Mouse (Mus musculus): ENCODE measurements around the gene Oxct1. TPM values are rescaled to one million over a fixed set of nuclear protein-coding genes. Genes with fewer than 3 reads are reported as not detected.

Oxct1 gene
- polyA plus RNA-seq, 1 experiment from 2014 or later, result 199 TPM

GRCm38 (mm10) chr15:4056627-4057026, 30.4 kb downstream of the Oxct1 start:
- H3K4me1 ChIP-seq (replicated peaks; ENCODE audit: control insufficient read depth, insufficient read depth, low read length), result no peaks in the 10 kb centered on the region
- peaks cover 50% of the 10 kb centered on the region for H3K36me3 ChIP-seq (ENCODE audit: control insufficient read depth, insufficient read depth, low read length)
- no peak overlapping the region for H3K9ac ChIP-seq (ENCODE audit: low read length)
- no peak for ATAC-seq (replicated peaks; ENCODE audit: low FRiP score, low TSS enrichment, low read depth)
- no peaks in the 10 kb centered on the region for H3K27me3 ChIP-seq (replicated peaks; ENCODE audit: control insufficient read depth, insufficient read depth, low read length)
- no peak overlapping the region for H3K4me2 ChIP-seq (ENCODE audit: low read length)
- no peak overlapping the region for H3K27ac ChIP-seq (ENCODE audit: low read depth)
- no peak overlapping the region for H3K4me3 ChIP-seq (ENCODE audit: low read depth, low read length)
- WGBS, result 20% methylated on average over 5 of the region's 5 CpGs
- DNase-seq (ENCODE audit: low spot score), result no peak
- H3K9me3 ChIP-seq (ENCODE audit: control insufficient read depth, low read length), result no peaks in the 10 kb centered on the region

- WGBS, result 91% methylated on average over 5 of the region's 5 CpGs
- Histone ChIP-seq H3K4me3 (ENCODE audit: low read depth, low read length) (no peak overlapping the region), H3K27me3 (replicated peaks; ENCODE audit: control insufficient read depth, insufficient read depth, low read length) (no peaks in the 10 kb centered on the region), H3K27ac (ENCODE audit: low read depth) (no peak overlapping the region), H3K9me3 (ENCODE audit: control insufficient read depth, low read length) (no peaks in the 10 kb centered on the region), H3K36me3 (ENCODE audit: control insufficient read depth, insufficient read depth, low read length) (peaks cover 50% of the 10 kb centered on the region), H3K4me1 (replicated peaks; ENCODE audit: control insufficient read depth, insufficient read depth, low read length) (no peaks in the 10 kb centered on the region), H3K9ac (ENCODE audit: low read length) (no peak overlapping the region), H3K4me2 (ENCODE audit: low read length) (no peak overlapping the region)
- ATAC-seq (replicated peaks; ENCODE audit: low FRiP score, low TSS enrichment, low read depth) (no peak), DNase-seq (ENCODE audit: low spot score) (no peak)
These were observed 37.4 kb downstream of the Oxct1 start for GRCm38 (mm10) chr15:4063574-4063973.

- DNase-seq (ENCODE audit: low spot score) (no peak), ATAC-seq (replicated peaks; ENCODE audit: low FRiP score, low TSS enrichment, low read depth) (no peak)
- peaks cover 45% of the 10 kb centered on the region for H3K36me3 ChIP-seq (ENCODE audit: control insufficient read depth, insufficient read depth, low read length)
- H3K27me3 ChIP-seq (replicated peaks; ENCODE audit: control insufficient read depth, insufficient read depth, low read length), result no peaks in the 10 kb centered on the region
- H3K4me1 ChIP-seq (replicated peaks; ENCODE audit: control insufficient read depth, insufficient read depth, low read length), result no peaks in the 10 kb centered on the region
- no peak overlapping the region for H3K4me3 ChIP-seq (ENCODE audit: low read depth, low read length)
- no peak overlapping the region for H3K9ac ChIP-seq (ENCODE audit: low read length)
- H3K4me2 ChIP-seq (ENCODE audit: low read length), result no peak overlapping the region
- H3K27ac ChIP-seq (ENCODE audit: low read depth), result no peak overlapping the region
- 90% methylated on average over 7 of the region's 7 CpGs for WGBS
- no peaks in the 10 kb centered on the region for H3K9me3 ChIP-seq (ENCODE audit: control insufficient read depth, low read length)
These were observed 37.8 kb downstream of the Oxct1 start for GRCm38 (mm10) chr15:4064013-4064412.

- Histone ChIP-seq H3K27ac (ENCODE audit: low read depth) (no peak overlapping the region), H3K4me2 (ENCODE audit: low read length) (no peak overlapping the region), H3K4me1 (replicated peaks; ENCODE audit: control insufficient read depth, insufficient read depth, low read length) (no peaks in the 10 kb centered on the region), H3K36me3 (ENCODE audit: control insufficient read depth, insufficient read depth, low read length) (peaks cover 39% of the 10 kb centered on the region), H3K9me3 (ENCODE audit: control insufficient read depth, low read length) (no peaks in the 10 kb centered on the region), H3K4me3 (ENCODE audit: low read depth, low read length) (no peak overlapping the region), H3K27me3 (replicated peaks; ENCODE audit: control insufficient read depth, insufficient read depth, low read length) (no peaks in the 10 kb centered on the region), H3K9ac (ENCODE audit: low read length) (no peak overlapping the region)
- WGBS, result 96% methylated on average over 5 of the region's 5 CpGs
- DNase-seq (ENCODE audit: low spot score) (no peak), ATAC-seq (replicated peaks; ENCODE audit: low FRiP score, low TSS enrichment, low read depth) (no peak)
These were observed 38.5 kb downstream of the Oxct1 start for GRCm38 (mm10) chr15:4064694-4065093.

DNA sequence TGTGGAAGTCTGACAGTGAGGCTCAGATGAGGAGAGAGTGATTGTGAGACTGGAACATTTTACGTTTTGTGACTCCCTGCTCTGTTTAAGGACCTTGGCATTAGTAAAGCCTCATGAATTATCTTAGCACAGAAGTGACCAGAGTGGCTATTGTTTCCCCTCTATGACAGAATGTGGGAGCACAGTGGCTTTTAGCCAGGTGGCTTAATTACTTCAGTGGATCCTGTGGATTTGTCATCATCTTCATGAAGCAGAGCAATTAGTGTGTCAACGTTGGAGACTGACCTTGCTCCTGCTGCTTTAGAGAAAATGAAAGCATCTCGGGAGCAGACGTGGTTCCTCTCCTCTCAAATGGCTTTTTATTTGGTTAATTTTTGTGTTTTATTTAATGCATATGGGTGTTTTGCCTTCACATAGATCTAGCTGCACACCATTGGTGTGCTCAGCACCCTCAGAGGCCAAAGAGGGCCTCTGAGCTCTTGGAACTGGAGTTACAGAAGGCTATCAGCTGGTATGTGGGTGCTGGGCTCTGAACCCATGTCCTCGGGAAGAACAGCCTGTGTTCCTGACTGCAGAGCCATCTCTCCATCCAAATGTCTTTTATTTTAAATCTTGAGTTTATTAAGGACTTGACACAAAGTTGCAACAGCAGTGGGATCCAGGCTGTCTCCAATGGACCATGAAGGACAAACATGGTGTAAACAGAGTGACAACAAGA, 41.2 kb downstream of the Oxct1 start:
- ATAC-seq (replicated peaks; ENCODE audit: low FRiP score, low TSS enrichment, low read depth) (no peak), DNase-seq (ENCODE audit: low spot score) (no peak)
- Histone ChIP-seq H3K9ac (ENCODE audit: low read length) (no peak overlapping the region), H3K9me3 (ENCODE audit: control insufficient read depth, low read length) (no peaks in the 10 kb centered on the region), H3K27ac (ENCODE audit: low read depth) (no peak overlapping the region), H3K4me2 (ENCODE audit: low read length) (no peak overlapping the region), H3K4me1 (replicated peaks; ENCODE audit: control insufficient read depth, insufficient read depth, low read length) (no peaks in the 10 kb centered on the region), H3K36me3 (ENCODE audit: control insufficient read depth, insufficient read depth, low read length) (0 out of 2 replicates have a peak, but pooled peaks cover 13% of the 10 kb centered on the region), H3K27me3 (replicated peaks; ENCODE audit: control insufficient read depth, insufficient read depth, low read length) (no peaks in the 10 kb centered on the region), H3K4me3 (ENCODE audit: low read depth, low read length) (no peak overlapping the region)
- WGBS, result 81% methylated on average over 5 of the region's 5 CpGs

DNA sequence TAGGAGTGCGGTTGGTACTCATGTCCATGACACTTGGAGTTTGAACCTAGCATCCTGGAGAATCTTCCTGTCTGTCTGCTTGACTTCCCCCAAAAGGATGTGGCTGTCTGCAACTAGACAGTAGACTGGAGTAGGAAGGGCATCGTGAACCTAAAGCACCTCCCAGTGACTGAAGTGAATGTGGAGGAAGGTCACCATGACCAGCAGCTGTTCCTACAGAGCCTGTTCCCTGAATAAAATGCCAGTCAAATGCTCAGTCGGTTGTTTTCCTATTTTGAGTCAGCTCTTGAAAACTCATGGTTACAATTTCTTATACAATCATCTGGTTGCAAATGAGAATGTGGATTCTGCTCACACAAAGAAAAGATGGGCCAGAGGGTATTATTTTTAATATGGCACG, 51.8 kb downstream of the Oxct1 start:
- H3K36me3 ChIP-seq (ENCODE audit: control insufficient read depth, insufficient read depth, low read length), result peaks cover 5% of the 10 kb centered on the region; the same call in 1 of the 2 replicates
- no peaks in the 10 kb centered on the region for H3K4me1 ChIP-seq (replicated peaks; ENCODE audit: control insufficient read depth, insufficient read depth, low read length)
- H3K27me3 ChIP-seq (replicated peaks; ENCODE audit: control insufficient read depth, insufficient read depth, low read length), result no peaks in the 10 kb centered on the region
- H3K27ac ChIP-seq (ENCODE audit: low read depth), result no peak overlapping the region
- ATAC-seq (replicated peaks; ENCODE audit: low FRiP score, low TSS enrichment, low read depth), result no peak
- no peak overlapping the region for H3K9ac ChIP-seq (ENCODE audit: low read length)
- peaks cover 9% of the 10 kb centered on the region; the same call in 1 of the 2 replicates for H3K9me3 ChIP-seq (ENCODE audit: control insufficient read depth, low read length)
- 92% methylated on average over 4 of the region's 4 CpGs for WGBS
- DNase-seq (ENCODE audit: low spot score), result no peak
- H3K4me2 ChIP-seq (ENCODE audit: low read length), result no peak overlapping the region
- H3K4me3 ChIP-seq (ENCODE audit: low read depth, low read length), result no peak overlapping the region

- H3K9me3 ChIP-seq (ENCODE audit: control insufficient read depth, low read length), result peaks cover 9% of the 10 kb centered on the region; the same call in 1 of the 2 replicates
- H3K9ac ChIP-seq (ENCODE audit: low read length), result no peak overlapping the region
- 89% methylated on average over 5 of the region's 5 CpGs for WGBS
- peaks cover 5% of the 10 kb centered on the region; the same call in 1 of the 2 replicates for H3K36me3 ChIP-seq (ENCODE audit: control insufficient read depth, insufficient read depth, low read length)
- no peak for ATAC-seq (replicated peaks; ENCODE audit: low FRiP score, low TSS enrichment, low read depth)
- no peak overlapping the region for H3K27ac ChIP-seq (ENCODE audit: low read depth)
- H3K4me1 ChIP-seq (replicated peaks; ENCODE audit: control insufficient read depth, insufficient read depth, low read length), result no peaks in the 10 kb centered on the region
- no peaks in the 10 kb centered on the region for H3K27me3 ChIP-seq (replicated peaks; ENCODE audit: control insufficient read depth, insufficient read depth, low read length)
- no peak for DNase-seq (ENCODE audit: low spot score)
- H3K4me2 ChIP-seq (ENCODE audit: low read length), result no peak overlapping the region
- H3K4me3 ChIP-seq (ENCODE audit: low read depth, low read length), result no peak overlapping the region
These were observed 52.6 kb downstream of the Oxct1 start for GRCm38 (mm10) chr15:4078785-4079184.

DNA sequence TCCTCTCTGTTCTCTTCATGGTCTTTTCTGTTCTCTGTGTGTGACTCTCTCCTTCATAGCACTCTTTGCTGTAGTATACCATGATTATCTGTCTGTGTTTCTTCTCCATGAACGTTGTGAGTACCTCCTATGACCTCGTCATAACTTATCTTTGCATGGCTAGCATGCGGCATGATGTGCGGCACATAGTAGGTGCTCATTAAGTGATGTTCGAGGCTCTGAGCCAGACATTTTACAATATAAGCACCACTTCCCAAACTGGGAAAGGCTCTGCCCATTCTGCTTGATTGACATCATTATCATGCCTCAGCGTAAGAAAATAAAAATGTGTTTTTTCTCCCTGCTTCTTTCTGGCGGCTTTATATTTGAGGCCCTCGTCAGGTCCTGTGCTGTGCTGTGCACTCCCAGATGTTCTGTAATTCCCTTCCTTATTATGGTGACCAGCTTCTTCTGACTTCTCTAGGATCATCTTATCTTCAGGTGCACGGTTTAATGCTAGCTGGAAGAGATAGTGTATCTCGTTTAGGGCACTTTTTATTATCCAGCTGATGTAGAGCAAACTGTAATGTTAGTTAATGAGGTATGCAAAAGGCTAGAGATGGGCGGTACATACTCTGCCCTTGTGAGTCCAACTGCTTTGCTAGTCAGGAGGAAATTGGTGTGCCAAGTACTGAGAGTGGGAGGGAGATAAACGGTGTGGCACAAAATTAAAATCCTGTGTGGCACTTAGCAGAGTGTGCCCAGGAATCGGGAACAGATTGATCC, 53.4 kb downstream of the Oxct1 start:
- ATAC-seq (replicated peaks; ENCODE audit: low FRiP score, low TSS enrichment, low read depth) (peak; percentile 84), DNase-seq (ENCODE audit: low spot score) (no peak)
- Histone ChIP-seq H3K9me3 (ENCODE audit: control insufficient read depth, low read length) (peaks cover 9% of the 10 kb centered on the region; the same call in 1 of the 2 replicates), H3K27me3 (replicated peaks; ENCODE audit: control insufficient read depth, insufficient read depth, low read length) (no peaks in the 10 kb centered on the region), H3K4me1 (replicated peaks; ENCODE audit: control insufficient read depth, insufficient read depth, low read length) (no peaks in the 10 kb centered on the region), H3K9ac (ENCODE audit: low read length) (no peak overlapping the region), H3K4me2 (ENCODE audit: low read length) (no peak overlapping the region), H3K4me3 (ENCODE audit: low read depth, low read length) (no peak overlapping the region), H3K36me3 (ENCODE audit: control insufficient read depth, insufficient read depth, low read length) (peaks cover 5% of the 10 kb centered on the region; the same call in 1 of the 2 replicates), H3K27ac (ENCODE audit: low read depth) (no peak overlapping the region)
- 80% methylated on average over 13 of the region's 13 CpGs for WGBS

Data from intestine, embryonic 14.5 days (tissue).